ENCODE assay signal across 8 mouse cellular contexts in the genomic region with DNA sequence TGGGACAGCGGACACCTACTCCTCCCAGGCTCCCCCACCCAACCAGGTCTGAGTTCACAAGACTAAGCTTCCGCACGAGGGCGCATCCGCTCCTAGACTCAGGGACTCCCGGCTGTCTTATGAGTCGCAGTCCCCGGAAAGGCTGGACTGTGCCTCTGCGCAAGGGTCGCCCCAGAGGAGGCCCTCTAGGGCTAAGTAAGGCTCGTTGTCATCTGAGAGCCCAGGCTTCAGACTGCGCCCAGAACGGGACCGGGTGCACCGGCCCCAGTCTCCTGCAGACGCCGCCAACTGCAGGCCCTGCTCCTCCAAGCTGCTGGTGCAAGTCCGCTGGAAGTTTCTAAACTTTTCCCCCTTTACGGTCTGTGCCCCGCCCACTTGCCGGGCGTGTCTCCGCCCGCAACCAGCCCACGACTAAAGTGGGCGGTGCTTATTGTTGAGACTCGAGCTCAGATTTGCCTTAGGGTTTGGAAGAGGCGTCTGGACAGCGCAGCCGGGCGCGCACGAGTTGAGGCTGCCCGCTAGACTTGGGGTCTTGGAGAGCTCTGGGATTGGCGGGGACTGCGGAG. TPM values are rescaled to one million over a fixed set of nuclear protein-coding genes. Genes with fewer than 3 reads are reported as not detected.
DNase-seq lines count a peak whose midpoint lies in the region; ATAC-seq and TF ChIP-seq lines count a peak whose summit lies in the region.

No protein-coding gene starts in this region.

- no peak overlapping the region for H3K27ac ChIP-seq in ES-Bruce4 (ENCODE audit: insufficient read depth, low read length)
- no peak overlapping the region for H3K27ac ChIP-seq in hindbrain, embryonic 11.5 days (ENCODE audit: low read depth, low read length)
- H3K27ac ChIP-seq in limb, embryonic 11.5 days (replicated peaks; ENCODE audit: low read depth, low read length), result no peak overlapping the region
- no peak overlapping the region for H3K27ac ChIP-seq in midbrain, embryonic 10.5 days (replicated peaks)

- H3K9ac ChIP-seq in ES-Bruce4 (ENCODE audit: low read depth, poor library complexity, severe bottlenecking), result 0 out of 2 replicates have a peak overlapping the region, but pooled peaks have one; percentile 25
- H3K9ac ChIP-seq in hindbrain, embryonic 11.5 days (ENCODE audit: low read depth, low read length), result no peak overlapping the region
- H3K9ac ChIP-seq in limb, embryonic 11.5 days (ENCODE audit: low read length), result 0 out of 2 replicates have a peak overlapping the region, but pooled peaks have one; percentile 12

- peak; percentile 47 for TF ChIP-seq CTCF in ES-Bruce4 (IDR thresholded peaks at IDR 0.05; ENCODE audit: low read depth, low read length)

- peak; percentile 65 for ATAC-seq in hindbrain, embryonic 11.5 days (ENCODE audit: low FRiP score)
- ATAC-seq in limb, embryonic 11.5 days (ENCODE audit: insufficient number of reproducible peaks, low FRiP score, low TSS enrichment, low read depth), result peak; percentile 67

- no peak for TF ChIP-seq EP300 in ES-Bruce4 (IDR thresholded peaks at IDR 0.05; ENCODE audit: insufficient read depth, low read depth, low read length)

- peak; percentile 82 to 84 for DNase-seq in adrenal gland, postnatal 36 days
- DNase-seq in frontal cortex, postnatal 36 days (ENCODE audit: low spot score in 2 of 2), result peak; percentile 40 to 44
- DNase-seq in hindbrain, embryonic 11.5 days (ENCODE audit: low spot score), result peak; percentile 83
- DNase-seq in limb, embryonic 11.5 days (ENCODE audit: low spot score), result peak; percentile 87
- DNase-seq in midbrain, embryonic 10.5 days (ENCODE audit: low spot score), result peak; percentile 82
- peak; percentile 36 for DNase-seq in splenic B cell, adult 2 months (ENCODE audit: low read depth, low spot score)
- DNase-seq in cerebellum, postnatal 36 days, result no peak

- H3K4me3 ChIP-seq in ES-Bruce4 (ENCODE audit: low read depth, low read length), result peak overlapping the region; percentile 41
- peak overlapping the region; percentile 17; the same call in 1 of the 2 replicates for H3K4me3 ChIP-seq in hindbrain, embryonic 11.5 days (ENCODE audit: low read depth, low read length)
- H3K4me3 ChIP-seq in limb, embryonic 11.5 days (ENCODE audit: low read depth, low read length), result peak overlapping the region; percentile 20; the same call in 1 of the 2 replicates
- peak overlapping the region; percentile 49 for H3K4me3 ChIP-seq in midbrain, embryonic 10.5 days

- peaks cover 2% of the 10 kb centered on the region for H3K4me1 ChIP-seq in ES-Bruce4 (ENCODE audit: control insufficient read depth, insufficient read depth, low read length)
- peaks cover 5% of the 10 kb centered on the region for H3K4me1 ChIP-seq in hindbrain, embryonic 11.5 days (replicated peaks; ENCODE audit: control insufficient read depth, insufficient read depth, low read length)
- H3K4me1 ChIP-seq in limb, embryonic 11.5 days (ENCODE audit: control insufficient read depth, insufficient read depth, low read length), result peaks cover 26% of the 10 kb centered on the region
- H3K4me1 ChIP-seq in midbrain, embryonic 10.5 days, result peaks cover 34% of the 10 kb centered on the region

- H3K9me3 ChIP-seq in ES-Bruce4 (replicated peaks; ENCODE audit: control insufficient read depth, insufficient read depth, low read length, poor library complexity, severe bottlenecking), result peaks cover 6% of the 10 kb centered on the region; the same call in 1 of the 2 replicates
- H3K9me3 ChIP-seq in hindbrain, embryonic 11.5 days (ENCODE audit: control insufficient read depth, low read length), result no peaks in the 10 kb centered on the region
- no peaks in the 10 kb centered on the region for H3K9me3 ChIP-seq in limb, embryonic 11.5 days (ENCODE audit: control insufficient read depth, low read length)
- peaks cover 4% of the 10 kb centered on the region; the same call in 1 of the 2 replicates for H3K9me3 ChIP-seq in midbrain, embryonic 10.5 days (replicated peaks)

- peak overlapping the region; percentile 48 for H3K4me2 ChIP-seq in hindbrain, embryonic 11.5 days (replicated peaks; ENCODE audit: low read depth, low read length)
- H3K4me2 ChIP-seq in limb, embryonic 11.5 days (ENCODE audit: low read depth, severe bottlenecking), result peak overlapping the region; percentile 56

- H3K36me3 ChIP-seq in ES-Bruce4 (ENCODE audit: control insufficient read depth, insufficient read depth, low read length, poor library complexity, severe bottlenecking), result no peaks in the 10 kb centered on the region
- no peaks in the 10 kb centered on the region for H3K36me3 ChIP-seq in hindbrain, embryonic 11.5 days (ENCODE audit: control insufficient read depth, insufficient read depth, low read length)
- H3K36me3 ChIP-seq in limb, embryonic 11.5 days (ENCODE audit: control insufficient read depth, insufficient read depth, low read length), result no peaks in the 10 kb centered on the region
- no peaks in the 10 kb centered on the region for H3K36me3 ChIP-seq in midbrain, embryonic 10.5 days
- no peaks in the 10 kb centered on the region for H3K36me3 ChIP-seq in splenic B cell, adult 2 months (ENCODE audit: control insufficient read depth, insufficient read depth, low read length, poor library complexity, severe bottlenecking)

- under 1% methylated on average over 34 of the region's 36 CpGs for WGBS in hindbrain, embryonic 11.5 days
- WGBS in limb, embryonic 11.5 days, result under 1% methylated on average over 36 of the region's 36 CpGs
- WGBS in midbrain, embryonic 10.5 days, result under 1% methylated on average over 36 of the region's 36 CpGs

- H3K27me3 ChIP-seq in ES-Bruce4 (ENCODE audit: control insufficient read depth, insufficient read depth, low read length, poor library complexity, severe bottlenecking), result peaks cover 34% of the 10 kb centered on the region
- H3K27me3 ChIP-seq in hindbrain, embryonic 11.5 days (ENCODE audit: control insufficient read depth, insufficient read depth, low read length), result peaks cover 99% of the 10 kb centered on the region
- peaks cover 98% of the 10 kb centered on the region for H3K27me3 ChIP-seq in limb, embryonic 11.5 days (ENCODE audit: control insufficient read depth, insufficient read depth, low read length)
- peaks cover 100% of the 10 kb centered on the region for H3K27me3 ChIP-seq in midbrain, embryonic 10.5 days (ENCODE audit: low read depth, poor library complexity, severe bottlenecking)
- no peaks in the 10 kb centered on the region; the same call in 1 of the 2 replicates for H3K27me3 ChIP-seq in splenic B cell, adult 2 months (ENCODE audit: control insufficient read depth, insufficient read depth, low read length, poor library complexity, severe bottlenecking)

- TF ChIP-seq POLR2A in ES-Bruce4 (IDR thresholded peaks at IDR 0.05; ENCODE audit: insufficient read depth, low read length), result no peak

RNA-seq across cellular contexts. Expression of a gene that starts 2.3 kb away (rescaled TPM):
- polyA plus RNA-seq in ES-Bruce4 (2011; ENCODE audit: insufficient read depth, insufficient read length, low read depth, missing spikeins), result not detected in 2 replicates
- under 1 TPM; 0.16 to 0.40 TPM for total RNA-seq in adrenal gland, postnatal 36 days (2021)
- polyA plus RNA-seq in hindbrain, embryonic 11.5 days (2014; fragmentation: Nextera tagmentation; extraction: Ambion mirVana), result 0.73 and 1.9 TPM in 2 replicates
- polyA plus RNA-seq in limb, embryonic 11.5 days (2014; fragmentation: Nextera tagmentation; extraction: Ambion mirVana), result 0.07 TPM in 1 of 2 replicates, not detected in the other
- polyA plus RNA-seq in midbrain, embryonic 10.5 days (2016; fragmentation: Nextera tagmentation; extraction: Ambion mirVana), result 1.1 TPM in 2 replicates

RNA-seq across cellular contexts. Expression of a gene that starts 9.4 kb away (rescaled TPM):
- not detected in 2 replicates for polyA plus RNA-seq in ES-Bruce4 (2011; ENCODE audit: insufficient read depth, insufficient read length, low read depth, missing spikeins)
- 1 to 10 TPM; 4.9 to 8.3 TPM for total RNA-seq in adrenal gland, postnatal 36 days (2021)
- polyA plus RNA-seq in hindbrain, embryonic 11.5 days (2014; fragmentation: Nextera tagmentation; extraction: Ambion mirVana), result 6.8 and 8.0 TPM in 2 replicates
- 3.2 and 4.2 TPM in 2 replicates for polyA plus RNA-seq in limb, embryonic 11.5 days (2014; fragmentation: Nextera tagmentation; extraction: Ambion mirVana)
- polyA plus RNA-seq in midbrain, embryonic 10.5 days (2016; fragmentation: Nextera tagmentation; extraction: Ambion mirVana), result 5.1 and 6.1 TPM in 2 replicates

RNA-seq across cellular contexts. Expression of a gene that starts 17.2 kb away (rescaled TPM):
- 35.5 and 38.9 TPM in 2 replicates for polyA plus RNA-seq in ES-Bruce4 (2011; ENCODE audit: insufficient read depth, insufficient read length, low read depth, missing spikeins)
- 10 to 100 TPM; 29.5 to 30.6 TPM for total RNA-seq in adrenal gland, postnatal 36 days (2021)
- 53.5 and 56.1 TPM in 2 replicates for polyA plus RNA-seq in hindbrain, embryonic 11.5 days (2014; fragmentation: Nextera tagmentation; extraction: Ambion mirVana)
- 61.9 and 64.6 TPM in 2 replicates for polyA plus RNA-seq in limb, embryonic 11.5 days (2014; fragmentation: Nextera tagmentation; extraction: Ambion mirVana)
- polyA plus RNA-seq in midbrain, embryonic 10.5 days (2016; fragmentation: Nextera tagmentation; extraction: Ambion mirVana), result 66.3 and 66.8 TPM in 2 replicates

RNA-seq across cellular contexts. Expression of a gene that starts 41.2 kb away (rescaled TPM):
- 0.33 TPM in 1 of 2 replicates, not detected in the other for polyA plus RNA-seq in ES-Bruce4 (2011; ENCODE audit: insufficient read depth, insufficient read length, low read depth, missing spikeins)
- 1 to 10 TPM in 1 of 2 experiments, under 1 TPM in 1; 0.40 to 1.8 TPM for total RNA-seq in adrenal gland, postnatal 36 days (2021)
- polyA plus RNA-seq in hindbrain, embryonic 11.5 days (2014; fragmentation: Nextera tagmentation; extraction: Ambion mirVana), result 2.1 and 2.3 TPM in 2 replicates
- 0.27 and 0.65 TPM in 2 replicates for polyA plus RNA-seq in limb, embryonic 11.5 days (2014; fragmentation: Nextera tagmentation; extraction: Ambion mirVana)
- 0.17 and 1.1 TPM in 2 replicates for polyA plus RNA-seq in midbrain, embryonic 10.5 days (2016; fragmentation: Nextera tagmentation; extraction: Ambion mirVana)

Comparison
In these comparisons a context has a peak if more than half of its experiments do, and no peak if none do; other contexts are left out.
1. DNase-seq: peak in adrenal gland, postnatal 36 days (2 of 2), frontal cortex, postnatal 36 days (2 of 2), hindbrain, embryonic 11.5 days (single experiment), limb, embryonic 11.5 days (single experiment), midbrain, embryonic 10.5 days (single experiment) and splenic B cell, adult 2 months (single experiment); none in cerebellum, postnatal 36 days (0 of 2).
2. Peak in every context shown above with its lines, with median percentiles within 50 percentile points of each other: H3K4me3 ChIP-seq.